Mouse (Mus musculus) stomach, embryonic 16.5 days (tissue): ENCODE measurements around the gene Slc35a1. TPM values are rescaled to one million over a fixed set of nuclear protein-coding genes. Genes with fewer than 3 reads are reported as not detected.

Experiments
- ATAC-seq: fragments of 200-750 bp; cut with Nextera tagmentation; 2 replicates; pipeline ENCODE4 v1.8.0; 2017; ENCODE audit warnings: moderate number of reproducible peaks, moderate TSS enrichment; ENCODE audit not compliant: insufficient read depth, low FRiP score
- H3K27ac ChIP-seq: fragments of 300-500 bp; sonication (generic); 2 replicates; pipeline ENCODE4 v1.5.1; 2014; ENCODE audit warnings: low read length
- H3K27me3 ChIP-seq: fragments of 300-500 bp; sonication (generic); 2 replicates; pipeline ENCODE4 v1.6.1; 2014; ENCODE audit warnings: low read length, control low read depth, mixed read lengths; ENCODE audit not compliant: control insufficient read depth, insufficient read depth
- H3K36me3 ChIP-seq: fragments of 300-500 bp; sonication (generic); 2 replicates; pipeline ENCODE4 v1.6.1; 2014; ENCODE audit warnings: low read length; ENCODE audit not compliant: control insufficient read depth, insufficient read depth
- H3K4me1 ChIP-seq: fragments of 300-500 bp; sonication (generic); 2 replicates; pipeline ENCODE4 v1.6.1; 2014; ENCODE audit warnings: low read length, control low read depth, mixed read lengths; ENCODE audit not compliant: control insufficient read depth, insufficient read depth
- H3K4me2 ChIP-seq: fragments of 300-500 bp; sonication (generic); 2 replicates; pipeline ENCODE4 v1.6.1; 2014; ENCODE audit warnings: low read depth, low read length, mixed read lengths
- H3K4me3 ChIP-seq: fragments of 300-500 bp; sonication (generic); replicated peaks from 2 replicates; pipeline ENCODE4 v1.5.1; 2014; ENCODE audit warnings: mild to moderate bottlenecking, low read length
- H3K9ac ChIP-seq: fragments of 300-500 bp; sonication (generic); 2 replicates; pipeline ENCODE4 v1.6.1; 2014; ENCODE audit warnings: low read length
- H3K9me3 ChIP-seq: fragments of 300-500 bp; sonication (generic); replicated peaks from 2 replicates; pipeline ENCODE4 v1.6.1; 2016; ENCODE audit warnings: low read length, control low read depth; ENCODE audit not compliant: control insufficient read depth
- WGBS: fragments of 180-500 bp; shearing (Covaris S2); extraction: QIAGEN DNeasy Blood & Tissue Kit; methylation state at CpG from one replicate; pipeline ENCODE4 v1.1.7; 2014; 5-methylcytosine and 5-hydroxymethylcytosine counted together
- polyA plus RNA-seq: library from polyadenylated mRNA; unstranded; fragments of >200 nt; fragmentation: Nextera tagmentation; extraction: Ambion mirVana; gene quantifications from 2 replicates; pipeline ENCODE4 v1.2.1, GENCODE M21; 2015

The Slc35a1 gene
- polyA plus RNA-seq, 1 experiment from 2014 or later = 67.3 TPM

DNA sequence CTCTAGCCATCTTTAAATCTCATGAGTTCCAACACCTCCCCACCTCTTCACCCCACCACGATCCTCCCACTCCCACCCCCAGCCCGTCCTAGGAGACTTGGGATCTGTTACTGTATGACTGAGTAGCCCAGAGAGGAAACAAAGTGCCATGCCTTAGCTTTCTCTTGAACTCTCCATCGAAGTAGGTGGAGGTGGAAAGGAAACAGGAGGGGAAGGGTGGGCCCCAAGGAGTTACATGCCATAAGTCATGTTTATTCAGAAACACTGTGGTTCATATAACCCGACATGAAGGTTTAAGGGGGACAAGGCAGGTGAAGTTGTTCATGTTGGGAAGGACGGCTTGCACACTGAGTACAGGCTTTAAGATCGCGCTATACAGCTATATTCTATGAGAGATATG is 49.9 kb downstream of the Slc35a1 start:
- 86% methylated on average over 7 of the region's 7 CpGs for WGBS
- Histone ChIP-seq H3K36me3 (peaks cover 11% of the 10 kb centered on the region; the same call in 1 of the 2 replicates), H3K9ac (no peak overlapping the region), H3K27me3 (no peaks in the 10 kb centered on the region), H3K27ac (no peak overlapping the region), H3K4me1 (no peaks in the 10 kb centered on the region), H3K4me2 (no peak overlapping the region), H3K9me3 (no peaks in the 10 kb centered on the region), H3K4me3 (no peak overlapping the region)
- ATAC-seq = no peak

DNA sequence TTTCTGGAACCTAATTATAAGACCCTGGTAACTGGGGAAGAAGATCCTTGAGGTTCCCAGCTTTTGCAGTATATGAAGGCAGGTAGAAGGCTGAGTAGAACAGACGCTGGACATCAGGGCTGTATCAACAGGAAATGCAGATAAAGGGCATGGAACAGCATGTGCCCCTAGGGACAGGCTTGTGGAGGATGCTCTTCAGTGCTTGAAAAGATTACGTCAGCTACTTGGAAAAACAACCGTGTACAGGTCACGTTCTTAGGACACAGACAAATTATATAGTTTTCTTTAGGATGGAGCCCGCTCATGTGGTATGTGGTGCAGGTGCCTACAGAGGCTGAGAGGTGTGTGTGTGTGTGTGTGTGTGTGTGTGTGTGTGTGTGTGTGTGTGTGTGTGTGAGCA is 51.2 kb downstream of the Slc35a1 start:
- ATAC-seq = no peak
- WGBS = 79% methylated on average over 5 of the region's 5 CpGs
- no peak overlapping the region for H3K9ac ChIP-seq
- H3K4me1 ChIP-seq = no peaks in the 10 kb centered on the region
- peaks cover 13% of the 10 kb centered on the region; the same call in 1 of the 2 replicates for H3K36me3 ChIP-seq
- H3K27me3 ChIP-seq = no peaks in the 10 kb centered on the region
- no peak overlapping the region for H3K4me2 ChIP-seq
- H3K9me3 ChIP-seq = no peaks in the 10 kb centered on the region
- no peak overlapping the region for H3K27ac ChIP-seq
- H3K4me3 ChIP-seq = no peak overlapping the region

DNA sequence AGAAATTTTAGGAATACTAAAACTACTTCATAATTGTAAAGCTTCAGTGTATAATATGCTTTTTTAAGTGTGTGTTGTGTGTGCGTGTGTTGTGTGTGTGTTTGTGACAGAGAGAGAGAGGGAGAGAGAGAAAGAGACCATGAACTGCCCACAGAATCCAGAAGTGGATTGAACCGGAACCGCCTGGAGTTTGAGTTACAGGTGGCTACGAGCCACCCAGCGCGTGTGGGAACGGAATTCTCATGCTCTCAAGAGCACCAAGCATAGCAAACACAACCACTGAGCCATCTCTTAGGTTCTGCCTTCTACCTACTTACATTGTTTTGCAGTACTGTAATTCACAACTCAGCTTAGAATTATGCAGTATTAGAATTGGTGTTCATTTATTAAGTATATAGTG is 53.1 kb downstream of the Slc35a1 start:
- H3K9ac ChIP-seq = no peak overlapping the region
- no peak for ATAC-seq
- H3K27ac ChIP-seq = no peak overlapping the region
- 0 out of 2 replicates have a peak, but pooled peaks cover 2% of the 10 kb centered on the region for H3K36me3 ChIP-seq
- H3K4me1 ChIP-seq = no peaks in the 10 kb centered on the region
- no peaks in the 10 kb centered on the region for H3K27me3 ChIP-seq
- no peak overlapping the region for H3K4me3 ChIP-seq
- no peaks in the 10 kb centered on the region for H3K9me3 ChIP-seq
- H3K4me2 ChIP-seq = no peak overlapping the region
- WGBS = 96% methylated on average over 7 of the region's 7 CpGs

DNA sequence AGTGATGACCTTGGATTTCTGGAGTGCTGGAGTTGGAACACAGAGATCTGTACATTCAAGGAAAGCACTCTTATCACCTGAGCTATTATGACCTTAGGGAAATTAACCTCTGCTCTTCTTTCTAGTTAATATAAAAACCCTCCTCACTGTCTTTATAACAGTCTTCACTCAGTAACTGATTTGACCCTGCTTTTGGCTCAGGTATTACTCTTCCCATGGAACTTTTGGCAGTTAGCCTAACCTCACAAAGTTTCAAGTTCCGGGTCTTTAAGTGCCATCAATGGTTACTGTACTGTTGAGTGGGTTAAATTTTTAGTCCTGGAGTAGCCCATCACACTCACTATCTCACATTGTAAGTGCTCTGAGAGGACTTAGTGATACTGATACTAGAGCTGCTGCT is 57.3 kb downstream of the Slc35a1 start:
- Histone ChIP-seq H3K4me3 (no peak overlapping the region), H3K36me3 (peaks cover 4% of the 10 kb centered on the region; the same call in 1 of the 2 replicates), H3K27me3 (no peaks in the 10 kb centered on the region), H3K27ac (no peak overlapping the region), H3K4me1 (no peaks in the 10 kb centered on the region), H3K9me3 (no peaks in the 10 kb centered on the region), H3K9ac (no peak overlapping the region), H3K4me2 (no peak overlapping the region)
- ATAC-seq = no peak
- WGBS = 87% methylated on average over 1 of the region's 1 CpGs

DNA sequence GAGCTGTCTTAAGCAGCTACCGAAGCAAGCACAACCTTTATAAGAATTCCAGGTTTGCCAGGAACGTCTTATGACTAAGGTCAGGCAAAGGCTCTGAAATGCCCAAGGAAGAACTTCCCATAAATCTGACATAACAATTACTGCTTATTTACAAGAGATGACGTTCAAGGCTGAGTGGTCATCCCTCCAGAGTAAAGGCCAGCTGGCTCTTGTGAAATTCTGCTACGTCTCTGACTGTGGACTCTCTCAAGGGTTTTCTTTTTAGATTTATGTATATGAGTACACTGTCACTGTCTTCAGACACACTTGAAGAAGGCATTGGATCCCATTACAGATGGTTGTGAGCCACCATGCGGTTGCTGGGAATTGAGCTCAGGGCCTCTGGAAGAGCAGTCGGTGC is 60.8 kb downstream of the Slc35a1 start:
- no peaks in the 10 kb centered on the region for H3K27me3 ChIP-seq
- H3K4me1 ChIP-seq = no peaks in the 10 kb centered on the region
- no peaks in the 10 kb centered on the region for H3K9me3 ChIP-seq
- H3K4me3 ChIP-seq = no peak overlapping the region
- ATAC-seq = no peak
- WGBS = 86% methylated on average over 6 of the region's 6 CpGs
- peaks cover 4% of the 10 kb centered on the region for H3K36me3 ChIP-seq
- H3K27ac ChIP-seq = no peak overlapping the region
- no peak overlapping the region for H3K9ac ChIP-seq
- no peak overlapping the region for H3K4me2 ChIP-seq

DNA sequence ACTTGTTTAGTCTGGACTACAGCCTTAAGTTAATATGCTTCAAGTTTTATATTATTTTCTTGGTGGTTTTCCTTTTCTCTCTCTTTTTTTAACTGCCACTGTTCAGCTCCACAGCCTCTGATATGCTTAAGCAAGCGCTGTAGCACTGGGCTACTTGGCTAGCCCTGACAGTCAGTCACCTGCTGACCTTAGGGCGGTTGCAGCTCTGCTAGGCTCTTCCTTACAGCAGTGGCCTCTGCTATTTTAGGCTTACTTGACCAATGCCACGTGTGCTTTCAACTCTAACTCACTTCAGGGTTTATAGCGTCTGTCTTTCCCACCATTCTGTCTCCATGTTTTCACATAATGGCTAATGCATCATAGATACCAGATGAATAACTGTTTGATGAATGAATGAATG is 61.7 kb downstream of the Slc35a1 start:
- WGBS = 91% methylated on average over 4 of the region's 4 CpGs
- H3K4me3 ChIP-seq = no peak overlapping the region
- no peak overlapping the region for H3K9ac ChIP-seq
- H3K9me3 ChIP-seq = no peaks in the 10 kb centered on the region
- H3K36me3 ChIP-seq = peaks cover 4% of the 10 kb centered on the region
- H3K27ac ChIP-seq = no peak overlapping the region
- no peak overlapping the region for H3K4me2 ChIP-seq
- no peak for ATAC-seq
- no peaks in the 10 kb centered on the region for H3K4me1 ChIP-seq
- H3K27me3 ChIP-seq = no peaks in the 10 kb centered on the region

DNA sequence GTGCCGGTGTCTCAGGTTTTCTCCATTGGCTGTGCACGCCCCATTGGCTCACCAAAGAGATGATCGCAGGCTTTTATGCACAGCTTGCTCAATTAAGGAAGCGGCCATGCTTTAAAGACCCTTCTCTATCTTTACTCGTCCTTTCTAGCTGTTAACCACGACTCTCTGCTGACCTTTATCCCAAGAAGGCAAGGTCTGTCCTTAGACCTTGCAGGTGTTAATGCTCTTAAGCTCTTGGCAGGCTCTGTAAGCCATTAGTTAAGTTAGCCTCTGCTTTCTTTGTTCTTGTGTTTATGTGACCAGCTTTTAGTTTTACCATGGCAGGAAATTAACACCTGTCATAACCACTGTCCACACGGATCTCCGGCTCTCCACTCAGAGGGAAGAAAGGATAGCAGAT is 71.1 kb downstream of the Slc35a1 start:
- H3K36me3 ChIP-seq = no peaks in the 10 kb centered on the region
- H3K9ac ChIP-seq = peak overlapping the region; percentile 87
- H3K4me1 ChIP-seq = peaks cover 20% of the 10 kb centered on the region
- H3K27me3 ChIP-seq = no peaks in the 10 kb centered on the region
- ATAC-seq = no peak
- 64% methylated on average over 8 of the region's 8 CpGs for WGBS
- H3K9me3 ChIP-seq = no peaks in the 10 kb centered on the region
- peak overlapping the region; percentile 78 for H3K4me3 ChIP-seq
- H3K4me2 ChIP-seq = peak overlapping the region; percentile 92
- H3K27ac ChIP-seq = no peak overlapping the region

DNA sequence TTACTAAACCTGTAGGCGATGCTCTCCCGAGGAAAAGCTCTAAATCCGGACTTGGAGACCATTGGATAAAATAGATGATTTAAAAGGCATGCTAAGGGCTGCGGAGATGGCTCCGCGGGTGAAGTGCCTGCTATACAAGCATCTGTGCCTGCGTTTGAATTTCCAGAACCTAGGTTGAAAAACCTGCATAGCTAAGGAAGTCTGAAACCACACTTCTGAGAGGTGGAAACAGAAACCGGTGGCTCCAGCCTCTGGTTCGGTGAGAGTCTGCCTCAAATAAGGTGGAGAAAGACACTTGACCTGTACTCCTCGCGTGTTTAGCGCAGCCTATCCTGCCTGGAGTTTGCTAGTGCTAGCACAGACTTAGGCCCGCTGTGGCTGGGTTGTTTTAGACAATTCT is 71.9 kb downstream of the Slc35a1 start:
- Histone ChIP-seq H3K27ac (peak overlapping the region; percentile 56; the same call in 1 of the 2 replicates), H3K36me3 (no peaks in the 10 kb centered on the region), H3K27me3 (no peaks in the 10 kb centered on the region), H3K9me3 (no peaks in the 10 kb centered on the region), H3K4me2 (peak overlapping the region; percentile 92), H3K9ac (peak overlapping the region; percentile 87), H3K4me3 (peak overlapping the region; percentile 78), H3K4me1 (peaks cover 20% of the 10 kb centered on the region)
- ATAC-seq = no peak
- 2% methylated on average over 13 of the region's 13 CpGs for WGBS

DNA sequence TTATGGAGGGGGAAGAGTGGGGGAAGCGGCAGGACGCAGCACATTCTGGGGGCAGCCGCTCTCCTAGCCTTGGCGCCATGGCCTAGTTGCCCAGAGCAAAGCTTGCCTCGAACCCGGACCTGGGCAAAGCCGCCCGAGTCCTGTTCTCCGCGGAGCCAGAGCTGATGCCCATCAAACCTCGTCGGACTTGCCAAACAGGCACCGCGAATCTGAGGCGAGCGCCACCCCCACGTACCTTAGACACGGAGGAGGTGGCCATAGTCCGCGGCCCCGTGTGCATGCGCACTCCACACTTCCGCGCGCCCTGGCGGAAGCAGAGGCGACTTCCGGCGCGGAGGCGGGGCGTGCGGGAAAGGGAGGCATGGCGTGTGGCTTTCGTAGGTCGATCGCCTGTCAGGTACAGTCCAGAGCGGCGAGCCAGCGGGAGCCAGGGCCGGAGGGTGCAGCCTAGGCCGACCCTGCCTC is 72.6 kb downstream of the Slc35a1 start, which contains the start of the genes Orc3 and Rars2:
Gene Orc3, minus strand, starts transcription at position 315 of the 465 bp plus-strand sequence.
Gene Rars2, plus strand, starts transcription at position 328 of the 465 bp plus-strand sequence.
- peak; percentile 99 for ATAC-seq
- H3K36me3 ChIP-seq = no peaks in the 10 kb centered on the region
- H3K4me1 ChIP-seq = peaks cover 20% of the 10 kb centered on the region
- peak within 1 kb of the TSS; percentile 88 for H3K9ac ChIP-seq
- H3K9me3 ChIP-seq = no peaks in the 10 kb centered on the region
- peak within 1 kb of the TSS; percentile 92 for H3K4me2 ChIP-seq
- peak within 1 kb of the TSS; percentile 78 for H3K4me3 ChIP-seq
- WGBS = under 1% methylated on average over 42 of the region's 42 CpGs
- H3K27ac ChIP-seq = peak within 1 kb of the TSS; percentile 88
- H3K27me3 ChIP-seq = no peaks in the 10 kb centered on the region
